Mouse (Mus musculus): Measurements from ENCODE around the gene Syt9.

DNA sequence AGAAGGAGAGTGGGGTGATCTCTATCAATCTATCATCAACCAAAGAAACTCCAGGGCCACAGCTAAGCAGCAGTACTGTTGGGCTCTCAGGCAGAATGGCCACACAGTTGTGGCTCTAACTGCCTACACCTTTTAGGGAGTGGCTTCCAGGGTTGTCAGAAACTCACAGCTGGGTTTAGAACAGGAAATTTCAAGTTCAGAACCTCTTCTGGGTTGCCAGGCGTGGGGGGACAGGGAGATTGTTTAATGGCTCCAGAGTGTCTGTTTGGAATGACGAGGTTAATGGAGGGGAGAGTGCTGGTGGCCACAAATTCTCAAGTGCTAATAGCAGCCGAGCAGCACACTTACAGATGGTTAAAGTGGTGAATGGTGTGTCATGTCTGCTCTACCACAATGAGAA lies 92.4 kb downstream of the Syt9 start:
- no peak for TF ChIP-seq CTCF (IDR thresholded peaks at IDR 0.05; ENCODE audit: borderline replicate concordance, insufficient read depth, low read depth, low read length)
- TF ChIP-seq POLR2A (IDR thresholded peaks at IDR 0.05; ENCODE audit: borderline replicate concordance, insufficient read depth, low read length), result no peak

Measured in cerebellum, adult 2 months (tissue).